Mouse (Mus musculus): Measurements from ENCODE around the gene Olfr853.

Gene Olfr853

DNA sequence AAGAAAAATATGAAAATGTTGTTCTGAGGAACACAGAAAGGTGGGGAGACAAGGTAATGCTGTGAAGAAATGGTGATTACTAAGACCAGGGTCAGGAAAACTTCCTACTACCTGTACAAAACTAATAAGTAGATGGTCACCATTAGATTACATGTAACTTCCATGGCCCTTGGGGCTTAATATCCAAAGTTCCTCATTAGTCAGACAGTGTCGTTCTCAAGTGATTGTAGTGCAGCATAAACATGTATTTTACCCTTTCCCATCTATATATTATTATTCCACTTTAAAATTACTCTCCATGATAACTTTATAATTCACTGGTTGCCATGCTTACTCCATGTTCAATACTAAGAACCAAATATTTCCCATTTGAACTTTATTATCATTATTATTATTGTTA is at the start of gene Olfr853:
TSS of gene Olfr853 (minus strand) at position 101 of the 400 bp plus-strand sequence.
- no peak for DNase-seq (ENCODE audit: low spot score in 2 of 2)

- DNase-seq (ENCODE audit: low spot score in 2 of 2): no peak
These were observed 41.4 kb upstream of the Olfr853 start, which contains the start of gene Olfr855 for GRCm38 (mm10) chr9:19582317-19582716. TSS of gene Olfr855 (plus strand) at chr9:19582617.

- no peak for DNase-seq (ENCODE audit: low spot score in 2 of 2)
These were observed 26.4 kb upstream of the Olfr853 start, which contains the start of gene Olfr854 for GRCm38 (mm10) chr9:19567282-19567681. TSS of gene Olfr854 (minus strand) at chr9:19567382.

DNA sequence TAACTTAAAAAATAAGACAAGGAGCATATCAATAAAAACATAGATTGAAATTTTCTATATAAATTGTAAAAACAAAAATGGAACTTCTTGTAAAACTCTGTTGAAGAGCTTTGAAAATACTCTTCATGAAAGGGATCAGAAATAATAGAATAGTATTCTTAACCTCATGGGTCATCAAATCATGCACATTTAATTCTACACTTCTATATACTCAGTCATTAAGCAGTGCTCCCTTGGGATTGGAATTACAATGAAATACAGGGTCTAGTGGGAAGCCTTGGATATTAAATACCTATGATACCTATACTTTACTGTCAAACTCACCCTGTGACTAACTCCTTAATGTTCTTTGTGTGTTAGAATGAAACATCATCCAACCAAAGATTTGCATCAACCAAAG is 47.9 kb downstream of the Olfr853 start, which contains the start of gene Olfr851:
TSS of gene Olfr851 (plus strand) at position 301 of the 400 bp plus-strand sequence.
- no peak for DNase-seq (ENCODE audit: low spot score in 2 of 2)
